Mouse (Mus musculus): ENCODE measurements at regions not wholly inside any gene's neighbourhood (a gene's known extent, or its start where the extent isn't known, plus 50 kb on each side); places are given as distances from the start of the nearest gene placed in this dataset.

DNA sequence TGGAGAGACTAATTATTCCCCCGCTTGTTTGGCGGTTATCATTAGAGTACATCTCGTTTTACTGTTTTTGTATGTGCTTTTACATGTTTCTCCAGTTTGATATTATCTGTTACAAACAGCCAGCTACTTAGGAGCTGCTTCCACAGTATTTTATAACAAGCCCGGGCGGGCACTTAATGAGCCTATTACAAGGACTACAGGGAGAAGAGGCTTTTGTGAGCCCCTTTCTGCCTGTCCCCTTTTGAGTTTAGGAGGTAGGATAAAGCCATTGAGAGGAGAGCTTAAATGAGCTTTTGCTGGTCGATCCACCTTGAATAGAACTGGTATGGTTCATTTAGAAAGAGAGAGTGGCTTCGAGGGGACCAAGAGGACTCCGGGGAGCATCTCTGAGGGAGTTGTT, 208.0 kb downstream of the Nr2f2 start:
- Histone ChIP-seq H3K9ac (ENCODE audit: low read depth, low read length) (no peak overlapping the region), H3K9me3 (replicated peaks; ENCODE audit: control insufficient read depth, low read length) (no peaks in the 10 kb centered on the region), H3K4me2 (ENCODE audit: low read depth, low read length) (no peak overlapping the region), H3K27ac (ENCODE audit: low read length) (no peak overlapping the region), H3K27me3 (ENCODE audit: control insufficient read depth, insufficient read depth, low read depth, low read length) (no peaks in the 10 kb centered on the region), H3K4me1 (ENCODE audit: control insufficient read depth, low read depth, low read length) (no peaks in the 10 kb centered on the region), H3K4me3 (ENCODE audit: low read depth, low read length) (no peak overlapping the region), H3K36me3 (ENCODE audit: control insufficient read depth, insufficient read depth) (no peaks in the 10 kb centered on the region)
- no peak for ATAC-seq (ENCODE audit: low read depth)
- 57% methylated on average over 8 of the region's 8 CpGs for WGBS (ENCODE audit: insufficient replicate concordance)

- Histone ChIP-seq H3K27me3 (ENCODE audit: control insufficient read depth, insufficient read depth, low read depth, low read length) (no peaks in the 10 kb centered on the region), H3K4me2 (ENCODE audit: low read depth, low read length) (no peak overlapping the region), H3K9me3 (replicated peaks; ENCODE audit: control insufficient read depth, low read length) (no peaks in the 10 kb centered on the region), H3K4me3 (ENCODE audit: low read depth, low read length) (no peak overlapping the region), H3K36me3 (ENCODE audit: control insufficient read depth, insufficient read depth) (no peaks in the 10 kb centered on the region), H3K9ac (ENCODE audit: low read depth, low read length) (no peak overlapping the region), H3K4me1 (ENCODE audit: control insufficient read depth, low read depth, low read length) (no peaks in the 10 kb centered on the region), H3K27ac (ENCODE audit: low read length) (no peak overlapping the region)
- WGBS (ENCODE audit: insufficient replicate concordance): 52% methylated on average over 4 of the region's 4 CpGs
- no peak for ATAC-seq (ENCODE audit: low read depth)
Observed at GRCm38 (mm10) chr7:70144726-70145271, 221.7 kb downstream of the Nr2f2 start.

- Histone ChIP-seq H3K27me3 (ENCODE audit: control insufficient read depth, insufficient read depth, low read depth, low read length) (no peaks in the 10 kb centered on the region), H3K9ac (ENCODE audit: low read depth, low read length) (no peak overlapping the region), H3K36me3 (ENCODE audit: control insufficient read depth, insufficient read depth) (no peaks in the 10 kb centered on the region), H3K27ac (ENCODE audit: low read length) (no peak overlapping the region), H3K4me3 (ENCODE audit: low read depth, low read length) (no peak overlapping the region), H3K4me2 (ENCODE audit: low read depth, low read length) (no peak overlapping the region), H3K4me1 (ENCODE audit: control insufficient read depth, low read depth, low read length) (no peaks in the 10 kb centered on the region), H3K9me3 (replicated peaks; ENCODE audit: control insufficient read depth, low read length) (no peaks in the 10 kb centered on the region)
- 43% methylated on average over 5 of the region's 5 CpGs for WGBS (ENCODE audit: insufficient replicate concordance)
- ATAC-seq (ENCODE audit: low read depth): no peak
Observed at GRCm38 (mm10) chr7:70136837-70137236, 229.7 kb downstream of the Nr2f2 start.

GRCm38 (mm10) chr7:70135416-70135815, 231.1 kb downstream of the Nr2f2 start:
- no peaks in the 10 kb centered on the region for H3K27me3 ChIP-seq (ENCODE audit: control insufficient read depth, insufficient read depth, low read depth, low read length)
- H3K9me3 ChIP-seq (replicated peaks; ENCODE audit: control insufficient read depth, low read length): no peaks in the 10 kb centered on the region
- H3K4me1 ChIP-seq (ENCODE audit: control insufficient read depth, low read depth, low read length): no peaks in the 10 kb centered on the region
- H3K4me2 ChIP-seq (ENCODE audit: low read depth, low read length): no peak overlapping the region
- H3K36me3 ChIP-seq (ENCODE audit: control insufficient read depth, insufficient read depth): no peaks in the 10 kb centered on the region
- no peak for ATAC-seq (ENCODE audit: low read depth)
- WGBS (ENCODE audit: insufficient replicate concordance): 50% methylated on average over 3 of the region's 3 CpGs
- no peak overlapping the region for H3K9ac ChIP-seq (ENCODE audit: low read depth, low read length)
- no peak overlapping the region for H3K27ac ChIP-seq (ENCODE audit: low read length)
- no peak overlapping the region for H3K4me3 ChIP-seq (ENCODE audit: low read depth, low read length)

DNA sequence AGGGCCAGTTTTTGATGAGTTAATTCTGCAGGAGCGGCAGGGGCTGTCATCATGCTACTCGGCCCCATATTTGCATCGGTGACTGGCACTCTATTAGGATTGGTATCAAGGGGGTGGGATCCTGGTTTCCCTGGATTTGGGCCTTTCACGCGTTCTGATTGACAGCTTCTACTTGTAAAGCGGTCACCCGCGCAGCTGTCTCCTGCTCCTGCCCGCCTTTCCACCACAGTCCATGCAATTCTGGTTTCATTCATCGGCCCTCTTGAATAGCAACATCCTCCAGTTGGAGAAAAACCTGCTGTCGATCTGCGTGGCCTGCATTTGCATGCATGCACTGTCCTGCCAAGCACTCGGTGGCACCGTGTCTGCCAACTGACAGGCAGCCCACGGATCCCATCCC, 236.6 kb downstream of the Nr2f2 start:
- WGBS (ENCODE audit: insufficient replicate concordance): 74% methylated on average over 15 of the region's 15 CpGs
- ATAC-seq (ENCODE audit: low read depth): no peak
- Histone ChIP-seq H3K27ac (ENCODE audit: low read length) (no peak overlapping the region), H3K9me3 (replicated peaks; ENCODE audit: control insufficient read depth, low read length) (no peaks in the 10 kb centered on the region), H3K27me3 (ENCODE audit: control insufficient read depth, insufficient read depth, low read depth, low read length) (no peaks in the 10 kb centered on the region), H3K4me2 (ENCODE audit: low read depth, low read length) (no peak overlapping the region), H3K36me3 (ENCODE audit: control insufficient read depth, insufficient read depth) (no peaks in the 10 kb centered on the region), H3K4me3 (ENCODE audit: low read depth, low read length) (no peak overlapping the region), H3K9ac (ENCODE audit: low read depth, low read length) (no peak overlapping the region), H3K4me1 (ENCODE audit: control insufficient read depth, low read depth, low read length) (no peaks in the 10 kb centered on the region)

DNA sequence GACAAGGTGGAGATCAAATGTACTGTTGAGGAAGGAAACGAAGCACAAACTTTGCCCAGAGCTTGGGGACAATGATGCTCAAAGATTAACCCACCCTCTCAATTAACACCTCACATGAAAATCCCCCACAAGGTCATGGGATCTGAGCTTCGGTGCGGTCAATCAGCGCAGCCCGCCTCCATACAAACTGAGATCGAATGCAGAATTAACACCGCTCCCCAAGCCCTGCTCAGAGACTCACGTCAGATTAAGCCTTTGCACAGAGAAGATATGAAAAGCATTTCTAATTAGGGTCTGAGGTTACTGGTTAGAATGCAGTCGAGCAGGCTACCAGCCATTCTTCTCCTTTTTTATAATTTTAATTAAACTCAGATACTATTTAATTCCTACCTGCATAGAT, 243.7 kb downstream of the Nr2f2 start:
- no peaks in the 10 kb centered on the region for H3K36me3 ChIP-seq (ENCODE audit: control insufficient read depth, insufficient read depth)
- no peak overlapping the region for H3K4me2 ChIP-seq (ENCODE audit: low read depth, low read length)
- WGBS (ENCODE audit: insufficient replicate concordance): 72% methylated on average over 9 of the region's 9 CpGs
- no peak overlapping the region for H3K27ac ChIP-seq (ENCODE audit: low read length)
- ATAC-seq (ENCODE audit: low read depth): no peak
- no peaks in the 10 kb centered on the region for H3K4me1 ChIP-seq (ENCODE audit: control insufficient read depth, low read depth, low read length)
- no peak overlapping the region for H3K4me3 ChIP-seq (ENCODE audit: low read depth, low read length)
- H3K27me3 ChIP-seq (ENCODE audit: control insufficient read depth, insufficient read depth, low read depth, low read length): no peaks in the 10 kb centered on the region
- H3K9ac ChIP-seq (ENCODE audit: low read depth, low read length): no peak overlapping the region
- H3K9me3 ChIP-seq (replicated peaks; ENCODE audit: control insufficient read depth, low read length): no peaks in the 10 kb centered on the region

DNA sequence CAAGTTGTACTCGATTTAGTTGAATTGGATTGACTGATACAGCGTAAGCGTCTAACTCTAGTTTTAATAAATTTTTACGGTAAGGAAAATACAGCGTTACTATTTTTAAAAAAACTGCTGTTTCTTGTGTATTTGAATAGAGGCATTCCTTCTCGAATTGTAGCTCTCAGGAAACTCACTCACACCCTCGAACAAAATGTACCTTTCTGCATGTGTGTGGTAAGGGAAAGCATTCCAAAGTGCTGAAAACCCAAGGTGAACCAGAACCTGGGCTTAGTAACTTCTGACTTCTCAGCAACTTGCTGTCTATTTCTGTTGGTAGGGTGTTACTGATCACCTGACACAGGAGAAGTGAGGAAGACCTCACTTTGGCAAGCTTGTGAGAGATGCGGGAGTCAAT, 247.0 kb downstream of the Nr2f2 start:
- H3K9ac ChIP-seq (ENCODE audit: low read depth, low read length): no peak overlapping the region
- H3K9me3 ChIP-seq (replicated peaks; ENCODE audit: control insufficient read depth, low read length): no peaks in the 10 kb centered on the region
- no peaks in the 10 kb centered on the region for H3K36me3 ChIP-seq (ENCODE audit: control insufficient read depth, insufficient read depth)
- no peak overlapping the region for H3K4me2 ChIP-seq (ENCODE audit: low read depth, low read length)
- no peaks in the 10 kb centered on the region for H3K4me1 ChIP-seq (ENCODE audit: control insufficient read depth, low read depth, low read length)
- no peak for ATAC-seq (ENCODE audit: low read depth)
- no peak overlapping the region for H3K4me3 ChIP-seq (ENCODE audit: low read depth, low read length)
- H3K27me3 ChIP-seq (ENCODE audit: control insufficient read depth, insufficient read depth, low read depth, low read length): no peaks in the 10 kb centered on the region
- WGBS (ENCODE audit: insufficient replicate concordance): 69% methylated on average over 8 of the region's 8 CpGs
- H3K27ac ChIP-seq (ENCODE audit: low read length): no peak overlapping the region

GRCm38 (mm10) chr7:70118971-70119370, 247.6 kb downstream of the Nr2f2 start:
- no peaks in the 10 kb centered on the region for H3K9me3 ChIP-seq (replicated peaks; ENCODE audit: control insufficient read depth, low read length)
- no peak overlapping the region for H3K9ac ChIP-seq (ENCODE audit: low read depth, low read length)
- H3K27ac ChIP-seq (ENCODE audit: low read length): no peak overlapping the region
- H3K36me3 ChIP-seq (ENCODE audit: control insufficient read depth, insufficient read depth): no peaks in the 10 kb centered on the region
- H3K4me3 ChIP-seq (ENCODE audit: low read depth, low read length): no peak overlapping the region
- no peaks in the 10 kb centered on the region for H3K4me1 ChIP-seq (ENCODE audit: control insufficient read depth, low read depth, low read length)
- H3K4me2 ChIP-seq (ENCODE audit: low read depth, low read length): no peak overlapping the region
- WGBS (ENCODE audit: insufficient replicate concordance): 43% methylated on average over 7 of the region's 7 CpGs
- no peaks in the 10 kb centered on the region for H3K27me3 ChIP-seq (ENCODE audit: control insufficient read depth, insufficient read depth, low read depth, low read length)
- ATAC-seq (ENCODE audit: low read depth): no peak

- Histone ChIP-seq H3K27ac (ENCODE audit: low read length) (no peak overlapping the region), H3K4me1 (ENCODE audit: control insufficient read depth, low read depth, low read length) (no peaks in the 10 kb centered on the region), H3K4me3 (ENCODE audit: low read depth, low read length) (peak overlapping the region; percentile 15; the same call in 1 of the 2 replicates), H3K27me3 (ENCODE audit: control insufficient read depth, insufficient read depth, low read depth, low read length) (no peaks in the 10 kb centered on the region), H3K9ac (ENCODE audit: low read depth, low read length) (no peak overlapping the region), H3K36me3 (ENCODE audit: control insufficient read depth, insufficient read depth) (no peaks in the 10 kb centered on the region), H3K9me3 (replicated peaks; ENCODE audit: control insufficient read depth, low read length) (no peaks in the 10 kb centered on the region), H3K4me2 (ENCODE audit: low read depth, low read length) (peak overlapping the region; percentile 24)
- 19% methylated on average over 21 of the region's 21 CpGs for WGBS (ENCODE audit: insufficient replicate concordance)
- no peak for ATAC-seq (ENCODE audit: low read depth)
Observed at GRCm38 (mm10) chr7:70117930-70118922, 248.3 kb downstream of the Nr2f2 start.
